Mouse (Mus musculus) MEL-GATA-1-ER (cell line): ENCODE data around the gene Rnf31.

Source experiments
- DNase-seq: peaks from one replicate; pipeline ENCODE4 v3.0.0-alpha.2; 2012; ENCODE audit warnings: low read depth; ENCODE audit errors: extremely low read depth

Gene Rnf31

DNA sequence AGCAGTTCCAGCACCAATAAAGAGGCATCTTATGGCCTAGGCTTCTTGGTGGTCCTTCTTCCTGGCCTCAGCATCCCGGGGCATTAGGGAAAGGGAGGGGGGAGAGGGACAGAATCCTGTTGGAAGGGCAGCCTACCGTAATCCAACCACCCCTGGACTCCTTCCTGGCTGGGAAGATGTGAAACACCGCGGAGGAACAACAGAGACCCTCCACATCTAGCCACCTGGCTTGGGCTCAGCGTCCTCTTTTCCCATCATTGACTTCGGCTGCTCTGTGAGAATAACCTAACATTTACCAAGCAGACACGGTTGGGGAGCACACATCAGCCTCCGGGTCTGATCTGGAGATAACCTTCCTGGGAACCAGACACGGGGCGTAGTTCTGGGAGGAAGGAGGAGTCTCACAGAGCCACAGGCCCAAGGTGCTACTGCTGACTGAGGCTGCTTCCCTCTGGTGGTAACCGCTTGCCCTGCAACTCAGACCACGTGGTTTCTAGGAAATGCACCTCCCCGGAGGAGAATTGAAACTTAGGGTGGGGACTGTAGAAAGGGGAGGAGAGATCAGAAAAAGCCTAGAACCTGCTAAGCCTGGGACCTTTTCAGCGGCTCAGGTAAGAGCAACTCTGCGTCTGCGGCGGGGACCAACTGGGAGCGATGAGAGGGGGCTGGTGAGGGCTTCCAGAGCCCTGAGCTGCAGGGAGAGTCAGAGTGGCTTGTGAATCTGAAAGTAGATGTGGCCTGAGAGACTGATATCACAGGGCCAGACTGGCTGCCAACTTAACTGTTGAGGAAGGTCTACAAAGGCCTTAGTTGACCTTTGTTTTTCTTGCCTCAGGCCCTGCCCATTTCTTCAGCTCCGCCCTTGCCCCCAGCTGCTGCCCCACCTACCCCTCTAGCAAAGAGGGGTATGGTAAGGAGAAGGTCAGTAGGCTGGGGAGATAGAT, 12.4 kb downstream of the Rnf31 start:
- DNase-seq: peak; percentile 89

DNA sequence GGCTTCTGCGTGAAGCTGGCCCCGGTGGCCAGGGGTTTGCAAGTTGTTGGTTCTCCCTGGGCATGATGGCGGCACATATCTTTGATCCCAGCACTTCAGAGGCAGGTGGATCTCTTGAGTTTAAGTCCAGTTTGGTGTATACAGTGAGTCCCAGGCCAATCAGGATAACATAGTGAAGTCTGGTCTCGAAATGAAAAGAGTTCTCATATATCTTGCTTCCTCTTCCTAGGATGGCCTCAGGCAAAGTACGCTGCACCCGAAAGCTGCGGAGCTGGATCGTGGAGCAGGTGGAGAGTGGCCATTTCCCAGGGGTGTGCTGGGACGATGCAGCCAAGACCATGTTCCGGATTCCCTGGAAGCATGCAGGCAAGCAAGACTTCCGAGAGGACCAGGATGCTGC, 13.3 kb downstream of the Rnf31 start:
- no peak for DNase-seq

DNA sequence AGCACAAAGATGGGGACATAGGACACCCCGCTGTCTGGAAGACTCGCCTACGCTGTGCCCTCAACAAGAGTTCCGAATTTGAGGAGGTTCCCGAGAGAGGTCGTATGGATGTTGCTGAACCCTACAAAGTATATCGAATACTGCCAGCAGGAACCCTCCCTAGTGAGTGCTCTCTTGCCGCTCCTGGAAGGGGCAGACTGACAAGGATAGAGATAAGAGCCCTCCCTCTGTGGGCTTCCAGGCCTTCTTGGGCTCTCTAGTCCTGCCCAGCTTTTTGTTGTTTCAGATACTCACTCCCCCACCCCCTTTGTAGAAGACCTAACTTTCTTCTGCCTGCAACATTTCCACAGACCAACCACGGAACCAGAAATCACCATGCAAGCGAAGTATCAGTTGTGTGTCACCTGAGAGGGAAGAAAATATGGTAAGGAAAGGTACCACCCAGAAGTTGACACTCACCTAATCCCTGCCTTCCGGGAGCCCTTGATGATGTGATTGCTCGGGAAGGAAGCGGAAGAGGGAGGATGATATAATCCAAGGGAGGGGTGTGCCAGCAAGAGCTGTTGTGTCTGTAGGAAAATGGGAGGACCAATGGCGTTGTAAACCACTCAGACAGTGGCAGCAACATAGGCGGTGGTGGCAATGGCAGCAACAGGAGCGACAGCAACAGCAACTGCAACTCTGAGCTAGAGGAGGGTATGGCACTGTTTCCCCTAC, 14.4 kb downstream of the Rnf31 start:
- no peak for DNase-seq

DNA sequence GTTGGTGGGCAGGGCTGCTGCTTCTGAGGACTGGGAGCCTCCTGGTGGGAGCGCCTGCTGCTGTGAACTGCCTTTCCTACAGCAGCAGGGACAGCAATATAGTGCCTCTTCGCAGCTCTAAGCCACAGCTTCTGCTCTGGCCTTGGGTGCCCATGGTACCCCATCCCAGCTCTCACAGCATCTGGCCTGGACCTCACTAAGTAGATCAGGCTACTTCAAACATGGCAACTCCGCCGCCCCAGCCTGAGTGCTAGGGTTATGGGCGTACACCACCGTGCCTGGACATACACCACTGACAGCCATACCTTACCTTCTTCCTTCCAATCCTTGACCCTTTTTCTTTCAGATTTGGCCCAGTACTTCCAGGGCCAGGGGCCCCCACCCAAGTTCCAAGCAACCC, 16.8 kb downstream of the Rnf31 start:
- no peak for DNase-seq

DNA sequence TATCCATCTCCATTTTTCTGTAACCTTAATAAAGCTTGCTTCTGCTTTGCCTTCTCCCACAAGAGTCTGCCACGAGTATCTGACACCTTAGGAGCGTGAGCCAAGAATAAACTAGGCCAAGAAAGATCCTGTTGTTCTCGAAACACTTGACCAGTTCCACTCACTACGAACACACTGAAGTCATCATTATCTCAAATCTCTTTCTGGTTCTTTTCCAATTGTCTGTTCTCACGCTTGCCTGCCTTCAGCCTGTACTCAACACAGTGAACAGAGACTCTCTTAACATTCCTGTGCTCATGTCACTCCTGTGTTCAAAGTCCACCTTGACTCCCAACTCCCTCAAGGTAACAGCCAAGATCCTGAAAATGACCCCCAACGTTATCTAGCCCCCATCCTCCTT, 21.8 kb downstream of the Rnf31 start:
- no peak for DNase-seq

DNA sequence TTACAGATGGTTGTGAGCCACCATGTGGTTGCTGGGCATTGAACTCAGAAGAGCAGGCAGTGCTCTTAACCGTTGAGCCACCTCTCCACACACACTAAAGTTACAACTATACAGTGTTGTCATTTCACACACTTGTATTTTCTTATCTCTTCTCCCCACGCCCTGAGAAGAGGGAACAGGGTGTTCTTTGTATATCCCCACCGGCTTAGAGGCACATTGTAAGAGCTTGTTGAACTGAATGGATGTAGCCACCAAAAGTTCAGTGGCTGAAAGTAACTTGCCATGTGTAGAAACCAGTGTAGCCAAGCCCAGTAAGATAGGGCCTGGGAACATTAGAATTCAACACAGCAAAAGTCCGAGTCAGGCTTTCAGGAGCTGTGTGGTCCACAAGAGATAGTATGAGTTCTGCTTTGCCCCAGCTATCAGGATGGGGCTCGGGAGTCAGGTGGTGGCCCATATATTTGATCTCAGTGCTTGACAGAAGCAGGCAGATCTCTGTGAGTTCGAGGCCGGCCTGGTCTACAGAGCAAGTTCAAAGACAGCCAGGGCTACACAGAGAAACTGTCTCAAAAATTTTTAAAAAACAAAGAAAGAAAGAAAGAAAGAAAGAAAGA, 23.2 kb downstream of the Rnf31 start:
- DNase-seq: peak; percentile 89

DNA sequence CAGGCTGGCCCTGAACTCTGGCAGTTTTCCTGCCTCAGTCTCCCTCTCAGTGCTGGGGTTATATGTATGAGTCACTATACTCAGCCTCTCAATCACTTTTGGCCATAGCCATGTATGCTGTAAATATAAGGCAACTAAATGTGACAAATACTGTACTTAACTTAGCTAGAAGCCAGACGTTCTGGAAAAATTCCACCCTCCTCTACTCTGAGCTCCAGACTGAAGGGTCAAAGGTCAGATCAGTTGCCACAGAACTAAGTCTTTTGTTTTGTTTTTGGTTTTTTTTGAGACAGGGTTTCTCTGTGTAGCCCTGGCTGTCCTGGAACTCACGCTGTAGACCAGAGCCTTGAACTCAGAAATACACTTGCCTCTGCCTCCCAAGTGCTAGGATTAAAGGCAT, 24.4 kb downstream of the Rnf31 start:
- no peak for DNase-seq

DNA sequence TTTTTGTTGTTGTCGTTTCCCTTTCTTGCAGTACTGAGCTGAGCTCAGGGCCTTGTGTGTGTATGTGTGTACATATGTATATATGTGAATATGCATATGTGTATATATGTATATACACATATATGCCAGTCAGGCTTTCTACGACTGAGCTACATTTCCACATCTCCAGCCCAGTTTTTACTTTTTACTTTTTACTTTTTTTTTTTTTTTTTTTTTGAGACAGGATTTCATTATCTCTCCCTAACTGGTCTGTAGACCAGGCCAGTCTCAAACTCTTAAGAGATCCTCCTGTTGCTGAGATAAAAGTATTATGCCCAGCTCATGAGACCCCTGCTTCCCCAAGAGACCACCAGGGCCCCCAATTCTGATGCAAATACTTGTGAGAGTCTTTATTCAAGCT, 25.3 kb downstream of the Rnf31 start:
- no peak for DNase-seq

DNA sequence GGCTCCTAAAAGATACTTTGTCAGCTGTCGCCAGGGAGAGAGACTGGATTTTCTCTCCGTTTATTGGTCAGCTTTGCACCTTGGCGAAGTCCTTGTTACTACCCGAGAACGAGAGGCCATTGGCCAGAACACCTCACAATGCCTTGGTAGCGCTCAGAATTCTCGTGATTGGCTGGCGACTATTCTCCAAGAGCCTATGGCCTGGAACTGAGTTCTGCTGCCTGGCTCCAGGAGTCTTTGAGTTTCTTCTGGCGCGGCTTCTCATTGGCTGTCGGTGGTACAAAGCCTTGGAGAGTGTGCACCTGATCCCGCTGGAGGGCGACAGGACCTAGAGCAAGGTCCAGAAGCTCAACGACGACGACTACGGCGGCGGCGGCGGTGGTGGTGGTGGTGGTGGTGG, 26.3 kb downstream of the Rnf31 start, which contains the start of gene Rec8:
Gene Rec8, plus strand, starts transcription at position 216 of the 400 bp plus-strand sequence.
- no peak for DNase-seq

DNA sequence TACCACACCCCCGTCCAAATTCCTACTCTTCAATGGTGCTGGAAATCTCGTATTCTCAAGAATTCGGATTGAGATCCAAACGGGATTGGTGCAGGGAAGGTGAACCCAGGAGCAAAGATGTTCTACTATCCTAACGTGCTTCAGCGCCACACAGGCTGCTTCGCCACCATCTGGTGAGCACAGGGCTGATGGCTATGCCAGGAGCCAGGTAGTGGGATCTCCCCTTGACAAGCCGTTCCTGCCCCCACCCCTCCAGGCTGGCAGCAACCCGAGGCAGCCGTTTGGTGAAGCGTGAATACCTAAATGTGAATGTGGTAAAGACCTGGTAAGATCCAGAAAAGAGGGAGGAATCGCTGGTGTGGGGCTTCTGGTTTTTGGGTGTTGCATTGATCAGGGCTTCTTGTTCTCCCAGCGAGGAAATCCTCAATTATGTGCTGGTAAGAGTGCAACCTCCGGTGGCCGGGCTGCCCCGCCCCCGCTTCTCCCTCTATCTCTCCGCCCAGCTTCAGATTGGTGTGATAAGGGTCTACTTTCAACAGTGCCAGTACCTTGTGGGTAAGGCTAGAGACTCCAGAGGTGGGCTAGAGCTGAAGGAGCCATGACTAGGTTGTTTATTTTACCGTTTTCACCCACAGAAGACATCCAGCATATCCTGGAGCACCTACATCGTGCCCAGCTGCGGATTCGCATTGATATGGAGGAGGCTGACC, 27.1 kb downstream of the Rnf31 start:
- peak; percentile 33 for DNase-seq

DNA sequence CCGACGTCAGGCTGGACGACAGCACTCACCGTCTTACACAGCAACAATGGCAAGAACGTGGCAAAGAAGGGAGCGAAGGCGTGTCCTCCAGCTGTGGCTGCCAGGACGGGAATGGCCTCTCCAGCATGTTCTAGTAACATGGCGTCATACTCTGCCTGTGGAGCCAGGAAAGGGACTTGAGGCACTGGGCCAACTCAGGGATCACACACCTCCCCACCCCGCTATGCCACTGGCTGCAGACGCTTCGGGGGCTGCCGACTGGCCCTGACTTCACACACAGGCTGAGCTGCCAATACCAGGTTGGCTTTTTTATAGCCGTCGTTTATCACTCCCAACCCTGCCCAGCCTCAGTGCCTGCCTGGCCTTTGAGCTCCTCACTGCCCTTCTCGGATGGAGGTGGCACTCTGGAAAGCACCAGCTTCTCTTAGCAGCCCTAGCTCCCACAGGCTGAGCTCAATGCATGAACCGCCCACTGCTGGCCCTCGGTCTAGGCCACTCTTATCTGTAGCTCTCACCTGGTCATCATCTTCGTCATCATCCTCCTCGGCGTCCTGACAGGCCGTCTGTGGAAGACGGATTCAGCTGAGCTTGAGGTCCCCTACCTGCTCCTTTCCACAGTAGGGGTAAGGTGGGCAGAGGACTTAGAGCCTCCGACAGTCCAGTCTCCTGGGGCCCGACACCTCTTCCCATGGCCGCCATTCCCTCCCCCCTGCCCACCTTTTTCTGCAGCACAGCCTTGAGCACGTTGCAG, 36.7 kb downstream of the Rnf31 start:
- DNase-seq: no peak

DNA sequence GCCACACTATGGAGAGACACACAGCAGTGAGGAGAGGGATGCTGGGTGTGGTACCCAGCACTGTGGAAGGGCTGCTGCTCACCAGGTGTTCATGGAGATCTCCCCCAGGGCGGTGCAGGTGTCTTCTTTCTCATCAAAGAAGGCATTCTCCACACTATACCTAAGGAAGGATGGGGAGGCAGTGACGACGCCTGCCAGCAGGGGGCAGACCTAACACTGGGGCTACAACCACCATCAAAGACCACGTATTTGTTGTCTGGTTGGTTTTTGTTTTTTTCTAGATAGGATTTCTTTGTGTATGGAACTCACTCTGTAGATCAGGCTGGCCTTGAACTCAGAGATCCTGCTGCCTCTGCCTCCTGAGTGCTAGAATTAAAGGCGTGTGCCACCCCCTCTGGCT, 37.8 kb downstream of the Rnf31 start:
- no peak for DNase-seq

DNA sequence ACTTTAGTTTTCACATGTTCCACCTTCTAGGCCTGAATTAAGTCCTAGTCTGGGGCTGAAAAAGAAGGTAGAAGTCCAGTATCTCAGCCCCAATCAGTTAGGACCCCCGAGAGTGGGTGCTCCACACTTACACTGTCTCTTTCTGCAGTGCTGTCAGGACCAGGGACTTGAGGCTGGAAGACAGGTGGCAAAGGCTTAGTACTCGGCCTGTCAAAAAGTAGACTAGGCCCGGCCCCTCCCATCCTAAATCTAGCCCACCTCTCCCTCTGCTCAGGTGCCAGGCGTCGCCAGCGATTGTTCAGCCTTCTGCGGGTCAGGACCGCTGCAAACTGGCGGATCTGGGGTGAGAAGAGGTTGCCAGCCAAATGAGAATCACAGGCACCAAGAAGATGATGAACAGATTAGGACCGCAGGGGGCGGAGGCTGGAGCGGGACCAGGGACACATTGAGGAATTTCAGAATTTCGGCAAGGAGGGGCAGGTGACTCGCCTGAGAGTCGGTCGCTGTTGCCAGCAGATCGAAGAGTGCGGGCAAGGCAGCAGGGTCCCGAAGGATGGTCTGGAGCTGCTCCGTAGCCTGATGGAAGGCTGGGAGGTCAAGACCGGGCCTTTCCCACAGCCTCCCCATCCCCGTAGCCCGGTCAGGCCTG, 43.5 kb downstream of the Rnf31 start:
- DNase-seq: no peak

DNA sequence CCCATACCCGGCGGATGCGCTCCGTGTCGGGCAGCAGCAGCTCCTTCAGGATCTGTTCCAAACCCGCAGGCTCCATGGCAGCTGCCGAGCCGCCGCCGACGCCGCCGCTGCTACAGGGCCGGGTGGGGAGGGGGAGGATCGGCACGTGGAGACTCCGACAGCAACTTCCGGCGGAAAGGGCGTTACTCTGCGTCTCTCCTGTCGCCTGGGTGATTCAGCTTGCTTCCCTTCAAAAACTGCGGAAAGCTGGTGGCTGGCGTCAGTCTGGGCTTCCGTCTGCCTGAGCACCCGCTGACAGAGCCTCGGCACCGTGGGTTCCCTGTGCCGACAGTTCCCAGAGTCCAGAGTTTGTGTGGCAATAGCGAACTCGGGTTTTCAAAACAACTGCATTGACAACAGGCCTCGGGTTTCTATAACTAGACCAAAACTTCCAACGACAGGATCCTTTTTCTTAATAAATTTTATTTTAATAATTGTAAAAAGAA, 44.1 kb downstream of the Rnf31 start, which contains the start of gene Ipo4:
Gene Ipo4, minus strand, starts transcription at position 435 of the 485 bp plus-strand sequence.
- DNase-seq: peak; percentile 84

DNA sequence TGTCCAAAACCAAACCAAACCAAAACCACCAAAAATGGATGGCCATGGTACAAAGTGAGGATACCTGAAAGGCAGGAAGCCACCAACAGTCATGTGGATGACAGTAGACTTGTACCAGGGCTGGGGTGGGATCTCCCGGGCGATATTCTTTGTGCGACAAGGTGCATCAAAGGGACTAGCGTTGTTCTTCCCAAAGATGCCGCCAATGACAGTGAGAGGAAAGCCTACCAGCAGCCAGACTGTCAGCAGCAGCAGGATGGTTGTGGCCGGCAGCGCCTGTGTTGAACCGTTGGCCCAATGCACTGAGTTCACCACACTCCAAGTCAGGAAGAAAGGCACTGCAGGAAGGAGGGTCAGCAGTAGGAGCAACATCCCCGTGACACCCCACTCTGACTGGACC, 46.3 kb downstream of the Rnf31 start, which contains the start of gene Gm49378:
Gene Gm49378, minus strand, starts transcription at position 101 of the 400 bp plus-strand sequence.
- no peak for DNase-seq

DNA sequence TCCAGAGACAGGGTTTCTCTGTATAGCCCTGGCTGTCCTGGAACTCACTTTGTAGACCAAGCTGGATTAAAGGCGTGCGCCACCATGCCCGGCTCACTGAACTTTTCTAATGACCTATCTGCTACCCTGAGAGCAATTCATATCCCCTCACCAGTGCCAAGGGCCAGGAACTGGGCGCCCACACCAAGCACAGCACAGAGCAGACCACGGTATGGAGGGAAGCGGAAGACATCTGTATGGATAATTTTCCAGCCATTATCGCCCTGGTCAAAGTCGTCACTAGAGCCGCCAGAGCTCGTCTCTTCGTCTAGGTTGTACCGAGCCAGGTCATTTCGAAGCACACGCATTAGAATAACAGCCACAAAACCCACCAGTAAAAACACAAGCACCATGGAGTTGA, 49.3 kb downstream of the Rnf31 start:
- DNase-seq: no peak

DNA sequence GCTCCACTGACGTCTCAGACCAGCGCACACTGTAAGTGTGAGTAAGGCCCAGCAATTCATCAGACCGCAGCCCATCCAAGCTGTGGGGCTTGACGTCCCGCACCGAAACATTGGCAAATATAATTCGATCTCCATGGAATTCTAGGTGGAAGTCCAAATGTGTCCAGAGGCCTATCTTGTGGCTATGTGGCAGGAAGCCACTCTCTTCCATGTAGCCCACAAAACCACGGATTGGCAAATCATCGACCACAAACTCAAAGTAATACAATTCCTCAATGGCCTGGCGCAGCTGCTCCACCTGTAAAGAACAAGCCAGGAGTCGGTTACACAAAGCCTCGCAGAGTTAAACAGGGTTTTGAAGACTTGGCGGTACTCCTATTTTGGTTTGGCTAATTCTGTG, 49.8 kb downstream of the Rnf31 start:
- DNase-seq: no peak

DNA sequence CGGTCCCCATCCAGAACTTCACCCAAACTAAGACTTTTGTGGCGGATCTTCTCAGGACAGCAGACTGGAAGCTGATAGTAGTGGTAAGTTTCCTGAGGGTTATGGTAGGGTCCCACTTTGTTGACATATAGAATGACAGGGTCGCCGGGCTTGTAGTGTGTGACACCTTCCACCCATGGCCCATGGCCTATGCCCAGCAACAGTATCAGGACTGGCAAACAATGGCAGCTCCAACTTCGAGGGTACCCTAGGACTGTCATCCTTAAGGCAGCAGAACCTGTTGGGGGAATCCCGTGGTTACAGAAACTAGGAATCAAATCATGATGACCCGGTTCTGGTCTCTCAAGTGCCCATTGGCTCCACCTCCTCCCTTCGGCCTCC, 51.2 kb downstream of the Rnf31 start:
- DNase-seq: no peak

DNA sequence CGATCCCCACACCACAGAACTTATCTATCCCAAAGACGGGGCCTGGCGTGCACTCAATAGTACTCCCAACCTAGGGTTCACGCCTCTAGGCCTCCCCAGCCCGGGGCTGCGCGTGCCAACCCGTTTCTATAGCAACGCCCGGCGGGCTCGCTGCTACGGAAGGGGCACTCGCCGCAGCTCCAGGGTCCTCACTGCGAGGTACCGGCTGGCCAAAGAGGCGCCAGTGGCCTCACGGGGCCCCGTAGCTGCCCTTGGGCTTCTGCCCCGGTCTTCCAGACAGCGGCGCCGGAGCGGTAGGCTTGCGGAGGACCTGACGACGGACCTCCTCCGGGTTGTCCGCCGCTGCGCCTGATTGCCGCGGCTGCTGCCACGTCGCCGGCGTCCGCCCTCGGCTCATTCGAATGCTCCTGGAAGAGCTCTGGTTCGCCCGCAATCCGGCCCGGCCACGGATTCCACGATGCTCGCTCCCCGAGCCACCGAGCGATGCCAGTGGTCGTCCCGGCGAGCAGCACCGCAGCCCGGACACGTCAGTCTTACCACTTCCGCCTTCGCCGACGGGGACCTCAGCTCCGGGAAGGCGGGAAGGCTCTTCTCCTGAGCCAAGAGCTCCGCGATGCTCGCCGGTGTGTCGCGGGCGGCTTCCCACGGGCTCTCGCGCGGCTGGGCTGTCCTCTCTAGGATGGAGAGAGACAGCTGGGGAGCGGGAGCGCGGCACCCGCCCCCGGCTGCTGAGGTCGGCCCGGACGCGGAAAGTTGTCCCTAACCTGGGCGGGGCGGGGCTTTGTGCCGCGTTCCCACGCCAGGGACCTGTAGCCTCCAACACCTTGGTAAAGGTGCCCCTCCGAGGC, 51.8 kb downstream of the Rnf31 start, which contains the start of gene Tm9sf1:
Gene Tm9sf1, minus strand, starts transcription at position 747 of the 848 bp plus-strand sequence.
- peak; percentile 60 for DNase-seq
